Mouse (Mus musculus): Measurements from ENCODE around the gene Ipo8.

Ipo8 gene

DNA sequence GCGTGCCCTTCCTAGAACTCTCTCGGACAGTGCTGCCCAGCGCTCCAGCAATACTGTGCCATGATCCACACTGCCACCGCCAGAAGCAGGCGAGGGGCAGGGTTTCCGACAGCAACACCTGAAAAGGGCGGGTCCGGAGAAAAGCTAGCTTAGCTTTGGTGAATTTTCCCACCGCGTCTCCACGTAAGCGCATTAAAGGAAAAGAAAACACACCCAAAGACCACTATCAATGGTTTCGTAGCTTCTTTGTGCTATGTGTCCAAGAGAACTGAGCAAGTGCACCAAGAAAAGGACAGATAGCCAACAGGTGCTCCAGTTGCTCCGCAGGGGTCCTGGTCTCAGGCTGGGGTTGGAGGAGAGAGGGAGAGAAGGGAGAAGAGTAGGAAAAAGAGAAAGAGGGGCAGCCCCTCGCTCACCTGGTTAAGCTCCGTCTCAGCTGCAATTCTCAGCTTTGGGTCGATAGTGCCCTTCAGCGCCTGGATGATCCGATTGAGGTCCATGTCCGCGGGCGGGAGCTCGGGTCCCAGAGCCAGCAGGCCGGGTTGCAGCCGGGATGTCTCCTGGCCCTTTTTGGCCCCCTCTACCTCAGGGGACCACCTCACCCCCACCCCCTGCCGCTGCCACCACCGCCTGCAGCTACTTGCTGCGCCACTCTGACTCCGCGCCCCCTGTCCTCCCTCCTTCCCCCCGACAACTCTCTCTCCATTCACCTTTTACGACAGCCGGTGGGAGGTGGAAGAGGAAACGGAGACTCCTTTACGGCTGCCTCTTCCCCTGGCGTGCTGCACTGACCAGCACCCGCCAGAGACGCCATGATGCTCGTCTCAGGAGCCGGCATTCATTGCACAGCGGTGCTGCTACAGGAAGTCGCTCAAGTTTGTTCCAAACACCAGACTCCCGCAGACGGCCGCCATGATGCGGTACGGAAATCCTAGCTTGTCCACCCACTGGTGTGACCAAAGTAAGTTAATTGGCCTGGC is at the start of gene Ipo8:
Ipo8 (minus strand) TSS at position 720 of the 980 bp plus-strand sequence.
- peak; percentile 94 for DNase-seq (ENCODE audit: extremely low read depth, insufficient read length, low spot score)

GRCm38 (mm10) chr6:148873911-148874310 is 42.6 kb upstream of the Ipo8 start:
- DNase-seq (ENCODE audit: extremely low read depth, insufficient read length, low spot score) = no peak

- no peak for DNase-seq (ENCODE audit: extremely low read depth, insufficient read length, low spot score)
These were observed 14.4 kb upstream of the Ipo8 start for GRCm38 (mm10) chr6:148845629-148846028.

- no peak for DNase-seq (ENCODE audit: extremely low read depth, insufficient read length, low spot score)
These were observed 10.5 kb upstream of the Ipo8 start for GRCm38 (mm10) chr6:148841760-148842159.

- DNase-seq (ENCODE audit: extremely low read depth, insufficient read length, low spot score) = no peak
These were observed 7.2 kb upstream of the Ipo8 start for GRCm38 (mm10) chr6:148838460-148838859.

GRCm38 (mm10) chr6:148831728-148832121 is 458 bp upstream of the Ipo8 start:
- DNase-seq (ENCODE audit: extremely low read depth, insufficient read length, low spot score) = no peak

- no peak for DNase-seq (ENCODE audit: extremely low read depth, insufficient read length, low spot score)
These were observed 916 bp downstream of the Ipo8 start for GRCm38 (mm10) chr6:148830355-148830747.

GRCm38 (mm10) chr6:148826119-148826518 is 5.1 kb downstream of the Ipo8 start:
- no peak for DNase-seq (ENCODE audit: extremely low read depth, insufficient read length, low spot score)

DNA sequence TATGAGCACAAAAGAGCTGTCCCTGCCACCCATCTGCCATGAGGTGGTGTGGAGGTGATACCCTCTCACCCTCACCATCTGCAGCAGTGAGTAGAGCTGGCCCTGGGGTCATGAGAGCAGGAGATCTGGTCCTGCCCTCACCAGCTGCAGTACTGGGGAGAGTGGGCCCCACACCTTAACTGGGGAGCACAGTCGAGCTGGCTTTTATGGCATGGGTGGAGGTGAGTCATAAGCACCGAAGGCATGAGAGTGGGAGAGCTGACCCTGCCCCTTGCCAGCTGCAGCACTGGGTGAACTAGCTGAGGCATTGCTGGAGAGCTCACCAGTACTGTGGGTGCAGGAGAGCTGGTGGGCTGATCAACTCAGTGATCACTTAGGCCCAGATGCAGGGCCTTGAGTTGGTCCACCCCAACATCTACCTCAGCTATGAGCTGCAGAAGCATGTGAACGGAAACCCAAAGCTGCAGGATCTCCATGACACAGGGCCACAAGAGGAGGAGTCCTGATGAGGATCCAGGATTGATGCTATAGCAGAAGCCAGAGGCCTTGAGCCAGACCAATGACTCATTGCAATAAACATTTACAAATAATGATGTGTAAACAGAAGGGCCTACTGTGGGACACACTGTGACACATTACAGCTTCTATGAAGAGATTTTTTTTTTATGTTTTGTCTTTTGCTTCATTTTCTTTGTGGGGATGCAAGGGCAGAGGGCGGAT is 12.5 kb downstream of the Ipo8 start:
- peak; percentile 16 for DNase-seq (ENCODE audit: extremely low read depth, insufficient read length, low spot score)

DNA sequence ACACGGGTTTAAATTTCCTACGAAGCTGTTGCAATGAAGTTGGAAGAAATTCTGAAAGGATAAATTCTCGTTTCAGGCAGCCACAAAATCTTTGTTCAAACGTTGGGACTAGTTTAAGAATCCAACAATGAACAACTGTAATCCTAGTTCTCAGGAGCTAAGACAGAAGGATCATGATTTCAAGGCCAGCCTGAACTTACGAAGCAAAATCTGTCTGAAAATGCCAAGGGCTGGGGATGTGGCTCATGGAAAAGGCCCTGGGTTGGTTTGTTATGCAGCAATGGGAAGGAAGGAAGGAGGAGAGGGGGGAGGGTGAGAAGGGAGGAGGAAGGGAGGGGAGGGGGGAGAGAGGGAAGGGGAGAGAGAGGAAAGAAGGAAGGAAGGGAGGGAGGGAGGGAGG is 14.5 kb downstream of the Ipo8 start:
- no peak for DNase-seq (ENCODE audit: extremely low read depth, insufficient read length, low spot score)

DNA sequence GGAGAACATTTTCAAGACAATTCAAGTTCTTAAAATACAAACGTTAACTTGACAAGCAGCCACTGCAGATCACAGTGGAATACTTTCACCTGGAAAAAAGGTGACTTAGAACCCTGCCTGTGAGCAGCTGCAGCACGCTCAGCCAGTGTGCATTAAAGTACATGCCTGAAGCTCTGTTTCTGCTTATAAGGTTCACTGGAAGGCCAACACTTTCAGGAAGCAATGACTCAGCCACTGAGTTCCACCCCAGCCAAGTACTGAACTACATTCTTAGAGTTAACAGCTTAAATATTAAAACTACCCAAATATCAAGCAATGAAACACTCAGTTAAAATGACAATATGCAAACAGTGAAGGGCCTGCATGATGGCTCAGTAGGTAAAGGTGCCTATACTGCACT is 20.1 kb downstream of the Ipo8 start:
- no peak for DNase-seq (ENCODE audit: extremely low read depth, insufficient read length, low spot score)

- no peak for DNase-seq (ENCODE audit: extremely low read depth, insufficient read length, low spot score)
These were observed 31.5 kb downstream of the Ipo8 start for GRCm38 (mm10) chr6:148799773-148800172.

DNA sequence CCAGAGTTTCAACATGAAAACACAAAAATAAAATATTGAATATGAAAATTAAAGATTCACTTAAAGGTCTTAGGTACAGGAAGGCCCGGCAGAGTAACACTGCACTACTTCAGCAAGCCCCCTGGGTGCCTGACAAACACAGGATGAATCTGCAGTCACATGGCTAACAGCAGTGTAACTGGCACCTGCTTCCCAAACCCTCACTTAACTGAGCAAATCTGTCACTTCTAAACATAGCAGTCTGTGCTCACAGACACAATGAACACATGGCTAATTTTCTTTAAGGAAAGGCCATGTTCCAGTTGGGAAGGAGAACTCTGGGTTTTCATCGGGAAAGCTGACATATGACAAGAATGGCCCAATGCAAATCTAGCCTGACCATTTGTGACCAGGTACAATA is 36.1 kb downstream of the Ipo8 start:
- no peak for DNase-seq (ENCODE audit: extremely low read depth, insufficient read length, low spot score)

DNA sequence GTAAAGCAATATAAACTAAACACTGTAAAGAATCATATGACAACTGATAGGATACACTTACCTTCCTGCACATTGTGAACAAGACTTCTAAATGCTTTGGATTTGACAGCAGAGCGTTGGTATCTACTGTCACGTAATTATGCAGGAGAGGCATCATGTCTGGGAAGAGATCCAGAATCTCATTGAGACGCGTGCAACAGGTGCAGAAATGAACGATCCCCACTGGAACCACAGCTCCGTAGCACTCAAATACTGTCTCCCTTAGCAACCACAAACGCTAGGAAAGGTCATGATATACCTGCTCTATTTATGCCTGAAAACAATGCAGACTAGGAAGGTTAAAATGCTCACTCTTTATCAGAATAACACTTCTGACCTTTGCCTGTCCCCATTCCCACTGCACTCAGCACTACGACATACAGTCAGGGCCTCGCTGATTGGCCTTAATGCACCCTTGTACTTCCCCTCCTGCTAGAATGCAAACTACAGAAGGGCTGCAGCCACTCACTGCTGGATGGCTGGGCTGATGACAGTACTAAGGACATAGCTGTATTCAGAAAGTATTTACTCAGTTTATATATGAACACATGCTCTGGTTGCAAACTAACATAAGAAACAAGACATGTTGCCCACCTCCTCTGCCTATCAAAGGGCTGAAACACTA is 42.1 kb downstream of the Ipo8 start:
- no peak for DNase-seq (ENCODE audit: extremely low read depth, insufficient read length, low spot score)

GRCm38 (mm10) chr6:148786186-148786585 is 45.1 kb downstream of the Ipo8 start:
- DNase-seq (ENCODE audit: extremely low read depth, insufficient read length, low spot score) = no peak

DNA sequence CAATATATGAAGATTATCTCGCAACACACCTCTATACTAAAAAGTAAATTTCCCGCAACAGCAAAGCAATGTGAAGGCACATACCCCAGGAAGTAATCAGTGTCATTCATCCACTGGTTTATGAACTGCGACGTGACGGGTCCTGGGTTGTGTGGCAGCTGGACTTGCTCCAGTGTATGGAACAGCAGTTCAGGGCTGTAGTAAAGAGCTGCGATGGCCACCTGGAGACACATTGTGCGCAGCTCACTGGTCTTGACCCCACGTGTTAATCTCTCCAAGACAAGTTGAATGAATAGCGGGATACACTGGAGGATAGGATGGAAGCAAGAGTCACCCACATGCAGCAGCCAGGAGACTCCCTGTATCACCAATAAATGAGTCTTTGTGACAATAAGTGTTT is 46.8 kb downstream of the Ipo8 start:
- no peak for DNase-seq (ENCODE audit: extremely low read depth, insufficient read length, low spot score)

DNA sequence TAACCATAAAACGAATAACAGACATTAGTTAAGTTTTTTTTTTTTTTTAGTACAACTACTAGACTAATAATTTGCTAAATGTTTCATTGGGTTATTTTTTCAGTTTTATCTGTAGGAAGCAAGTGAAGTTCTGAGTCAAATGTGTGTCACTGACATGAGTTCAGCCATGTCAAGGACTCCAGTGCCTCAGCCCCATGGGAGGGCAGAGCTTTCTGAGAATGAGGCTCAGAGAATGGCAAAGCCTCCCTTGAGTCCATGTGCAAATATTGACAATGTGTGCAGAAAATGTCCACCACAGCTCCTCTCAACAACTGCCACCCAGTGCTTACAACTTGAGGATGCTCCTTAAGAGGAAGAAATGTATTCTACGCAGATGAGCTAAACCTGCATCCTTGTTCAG is 55.0 kb downstream of the Ipo8 start:
- no peak for DNase-seq (ENCODE audit: extremely low read depth, insufficient read length, low spot score)

- no peak for DNase-seq (ENCODE audit: extremely low read depth, insufficient read length, low spot score)
These were observed 59.8 kb downstream of the Ipo8 start for GRCm38 (mm10) chr6:148771423-148771822.

DNA sequence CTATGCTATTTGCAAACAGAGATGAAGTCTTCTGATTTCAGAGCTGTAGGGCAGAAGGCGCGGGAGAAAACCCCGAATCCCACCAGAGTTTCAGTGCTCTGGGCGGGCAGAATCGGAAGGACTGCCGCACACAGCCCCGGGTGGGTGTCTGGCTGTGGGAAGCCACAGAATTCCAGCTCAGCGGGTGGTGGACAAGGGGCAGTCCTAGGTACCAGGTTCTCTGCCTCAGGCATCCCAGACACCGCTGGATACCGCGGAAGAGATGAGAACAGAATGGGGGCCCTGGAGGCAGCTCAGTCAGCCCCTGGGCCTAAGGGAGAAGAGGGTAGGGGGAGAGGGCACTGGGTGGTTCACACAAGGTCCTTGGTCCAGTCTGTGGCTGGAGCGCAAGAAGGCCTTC is 62.8 kb downstream of the Ipo8 start:
- no peak for DNase-seq (ENCODE audit: extremely low read depth, insufficient read length, low spot score)

GRCm38 (mm10) chr6:148767228-148767627 is 64.0 kb downstream of the Ipo8 start:
- no peak for DNase-seq (ENCODE audit: extremely low read depth, insufficient read length, low spot score)

- no peak for DNase-seq (ENCODE audit: extremely low read depth, insufficient read length, low spot score)
These were observed 69.1 kb downstream of the Ipo8 start for GRCm38 (mm10) chr6:148761967-148762712.
